Mouse (Mus musculus) hindbrain, embryonic 12.5 days (tissue): ENCODE data around the gene Dock4. TPM values are rescaled to one million over a fixed set of nuclear protein-coding genes. Genes with fewer than 3 reads are reported as not detected.

Experiments used
- ATAC-seq: fragments of 200-750 bp; cut with Nextera tagmentation; 2 replicates; pipeline ENCODE4 v1.8.0; 2017; ENCODE audit warnings: moderate TSS enrichment; ENCODE audit not compliant: low FRiP score
- H3K27ac ChIP-seq: fragments of 300-500 bp; sonication (generic); 2 replicates; pipeline ENCODE4 v1.5.1; 2016; ENCODE audit warnings: mild to moderate bottlenecking
- H3K27me3 ChIP-seq: fragments of 300-500 bp; sonication (generic); 2 replicates; pipeline ENCODE4 v1.6.1; 2016; ENCODE audit warnings: mild to moderate bottlenecking
- H3K36me3 ChIP-seq: fragments of 300-500 bp; sonication (generic); 2 replicates; pipeline ENCODE4 v1.6.1; 2016; ENCODE audit warnings: mild to moderate bottlenecking
- H3K4me1 ChIP-seq: fragments of 300-500 bp; sonication (generic); 2 replicates; pipeline ENCODE4 v1.6.1; 2016
- H3K4me2 ChIP-seq: fragments of 300-500 bp; sonication (generic); replicated peaks from 2 replicates; pipeline ENCODE4 v1.6.1; 2016; ENCODE audit warnings: mild to moderate bottlenecking
- H3K4me3 ChIP-seq: fragments of 300-500 bp; sonication (generic); 2 replicates; pipeline ENCODE4 v1.5.1; 2016; ENCODE audit warnings: mild to moderate bottlenecking
- H3K9ac ChIP-seq: fragments of 300-500 bp; sonication (generic); 2 replicates; pipeline ENCODE4 v1.6.1; 2016; ENCODE audit warnings: mild to moderate bottlenecking, moderate library complexity
- H3K9me3 ChIP-seq: fragments of 300-500 bp; sonication (generic); replicated peaks from 2 replicates; pipeline ENCODE4 v1.6.1; 2016; ENCODE audit warnings: mild to moderate bottlenecking
- WGBS: fragments of 180-500 bp; shearing (Covaris S2); methylation state at CpG from one replicate; pipeline ENCODE4 v1.1.7; 2016; 5-methylcytosine and 5-hydroxymethylcytosine counted together
- polyA plus RNA-seq: library from polyadenylated mRNA; unstranded; fragments of >200 nt; fragmentation: Nextera tagmentation; extraction: Ambion mirVana; gene quantifications from 2 replicates; pipeline ENCODE4 v1.2.1, GENCODE M21; 2016

Gene Dock4
- 42.5 and 45.0 TPM in 2 replicates for polyA plus RNA-seq

DNA sequence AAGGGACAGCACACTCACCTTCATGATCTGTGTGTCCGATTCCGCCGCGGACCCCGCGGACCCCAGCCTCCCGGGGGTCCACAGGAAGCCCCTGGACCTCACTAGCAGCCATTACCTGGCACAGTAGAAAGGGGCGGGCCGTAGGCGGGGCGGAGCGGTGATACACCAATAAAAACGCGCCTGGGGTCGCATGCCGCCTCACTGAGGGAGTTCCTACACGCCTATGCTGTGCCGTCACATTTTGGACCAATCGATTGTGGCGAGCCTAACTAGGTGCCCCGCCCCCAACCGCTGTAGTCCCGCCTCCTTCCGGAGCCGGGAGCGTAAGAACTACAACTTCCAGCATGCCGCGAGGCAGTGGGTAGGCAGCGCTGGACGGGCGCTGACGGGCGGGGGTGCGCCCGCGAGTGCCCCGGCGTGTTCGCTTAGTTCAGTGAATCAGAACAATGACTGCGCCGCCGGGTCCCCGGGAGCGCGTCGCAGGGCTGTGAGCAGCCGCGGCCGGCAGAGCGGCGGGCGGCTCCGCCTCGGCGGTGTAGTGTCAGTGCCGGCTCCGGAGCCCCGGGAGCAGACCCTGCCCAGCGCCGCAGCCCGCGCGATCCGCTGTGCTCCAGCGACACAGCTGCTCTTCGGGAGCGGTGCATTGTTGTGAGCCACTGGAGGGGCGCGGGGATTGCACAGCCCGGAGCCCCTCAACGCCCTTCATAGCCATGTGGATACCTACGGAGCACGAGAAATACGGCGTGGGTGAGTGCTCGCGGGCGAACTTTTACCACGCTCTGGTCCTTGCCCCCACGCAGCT, at the start of gene Dock4, which contains the start of gene Zfp277:
Gene Dock4, plus strand, starts transcription at position 305 of the 802 bp plus-strand sequence.
Gene Zfp277, minus strand, starts transcription at position 255 of the 802 bp plus-strand sequence.
- WGBS, result under 1% methylated on average over 73 of the region's 80 CpGs

DNA sequence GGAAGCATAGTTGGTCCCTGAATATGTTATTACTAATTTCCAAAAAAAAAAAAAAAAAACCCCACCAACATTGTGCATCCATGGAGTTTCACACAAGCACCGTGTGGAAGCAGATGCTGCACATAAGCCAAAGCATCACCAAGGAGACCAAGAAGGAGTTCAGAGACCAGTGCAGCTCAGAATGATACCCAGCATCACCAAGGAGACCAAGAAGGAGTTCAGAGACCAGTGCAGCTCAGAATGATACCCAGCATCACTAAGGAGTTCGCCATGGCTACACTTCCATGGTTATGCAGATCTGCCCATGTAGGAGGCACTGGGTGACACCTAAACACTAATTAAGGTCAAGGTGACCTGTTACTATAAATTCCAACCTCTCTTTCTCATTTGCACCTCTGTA, 46.8 kb upstream of the Dock4 start:
- ATAC-seq, result 0 out of 2 replicates have a peak, but pooled peaks have one; percentile 40
- WGBS, result 59% methylated on average over 2 of the region's 2 CpGs
- Histone ChIP-seq H3K4me1 (no peaks in the 10 kb centered on the region), H3K9me3 (no peaks in the 10 kb centered on the region), H3K4me3 (no peak overlapping the region), H3K27ac (no peak overlapping the region), H3K9ac (no peak overlapping the region), H3K27me3 (no peaks in the 10 kb centered on the region), H3K36me3 (no peaks in the 10 kb centered on the region), H3K4me2 (no peak overlapping the region)

More for the DNA sequence above, at the start of gene Dock4, which contains the start of gene Zfp277:
- no peaks in the 10 kb centered on the region for H3K27me3 ChIP-seq
- no peaks in the 10 kb centered on the region for H3K9me3 ChIP-seq
- ATAC-seq, result peak; percentile 98
- H3K27ac ChIP-seq, result peak within 1 kb of the TSS; percentile 96
- peak within 1 kb of the TSS; percentile 76 for H3K4me2 ChIP-seq
- H3K4me1 ChIP-seq, result peaks cover 23% of the 10 kb centered on the region
- no peaks in the 10 kb centered on the region for H3K36me3 ChIP-seq
- H3K9ac ChIP-seq, result peak within 1 kb of the TSS; percentile 84
- peak within 1 kb of the TSS; percentile 81 for H3K4me3 ChIP-seq

DNA sequence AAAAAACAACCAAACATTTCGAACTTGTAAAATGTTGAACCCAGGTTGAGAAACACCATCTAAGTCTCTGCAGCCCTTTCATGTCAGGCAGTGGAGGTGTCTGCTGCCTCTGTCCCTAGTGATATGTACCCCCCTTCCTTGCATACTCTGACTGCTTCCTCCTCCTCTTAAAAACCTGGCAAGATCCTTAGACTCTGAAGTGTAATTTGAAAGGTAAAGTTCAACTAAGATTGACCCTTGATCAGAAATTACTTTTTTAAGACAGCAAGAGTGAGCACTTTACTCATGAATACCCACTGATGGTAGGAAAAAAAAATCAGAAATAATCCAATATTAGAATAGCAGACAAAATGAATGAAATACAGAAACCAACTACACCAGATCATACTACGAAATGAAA, 46.4 kb upstream of the Dock4 start:
- Histone ChIP-seq H3K27me3 (no peaks in the 10 kb centered on the region), H3K4me2 (no peak overlapping the region), H3K27ac (no peak overlapping the region), H3K9me3 (no peaks in the 10 kb centered on the region), H3K9ac (no peak overlapping the region), H3K4me1 (no peaks in the 10 kb centered on the region), H3K36me3 (no peaks in the 10 kb centered on the region), H3K4me3 (no peak overlapping the region)
- no peak for ATAC-seq
- 96% methylated on average over 2 of the region's 2 CpGs for WGBS

DNA sequence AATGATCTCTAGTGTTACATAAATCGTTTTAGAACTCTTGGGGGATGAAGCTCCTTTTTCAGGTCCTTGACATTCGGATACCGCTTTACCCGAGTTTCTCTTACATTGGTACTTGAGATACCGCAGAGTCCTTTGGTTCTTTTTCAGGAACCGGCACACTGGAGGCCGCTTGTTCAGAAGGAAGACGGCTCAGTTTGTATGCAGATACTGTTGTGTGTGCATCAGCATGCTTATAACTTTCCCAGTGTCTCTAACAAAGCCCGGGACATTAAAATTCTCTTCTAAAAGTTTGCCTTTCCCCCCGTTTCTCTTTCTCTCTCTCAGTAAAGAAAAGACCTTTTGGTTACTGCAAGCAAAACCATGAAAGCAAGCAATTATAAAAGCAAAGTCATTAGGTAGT, 45.9 kb upstream of the Dock4 start:
- ATAC-seq, result no peak
- H3K4me1 ChIP-seq, result no peaks in the 10 kb centered on the region
- H3K4me3 ChIP-seq, result no peak overlapping the region
- no peaks in the 10 kb centered on the region for H3K9me3 ChIP-seq
- 84% methylated on average over 10 of the region's 10 CpGs for WGBS
- H3K36me3 ChIP-seq, result no peaks in the 10 kb centered on the region
- no peak overlapping the region for H3K27ac ChIP-seq
- no peak overlapping the region for H3K4me2 ChIP-seq
- no peaks in the 10 kb centered on the region for H3K27me3 ChIP-seq
- no peak overlapping the region for H3K9ac ChIP-seq

DNA sequence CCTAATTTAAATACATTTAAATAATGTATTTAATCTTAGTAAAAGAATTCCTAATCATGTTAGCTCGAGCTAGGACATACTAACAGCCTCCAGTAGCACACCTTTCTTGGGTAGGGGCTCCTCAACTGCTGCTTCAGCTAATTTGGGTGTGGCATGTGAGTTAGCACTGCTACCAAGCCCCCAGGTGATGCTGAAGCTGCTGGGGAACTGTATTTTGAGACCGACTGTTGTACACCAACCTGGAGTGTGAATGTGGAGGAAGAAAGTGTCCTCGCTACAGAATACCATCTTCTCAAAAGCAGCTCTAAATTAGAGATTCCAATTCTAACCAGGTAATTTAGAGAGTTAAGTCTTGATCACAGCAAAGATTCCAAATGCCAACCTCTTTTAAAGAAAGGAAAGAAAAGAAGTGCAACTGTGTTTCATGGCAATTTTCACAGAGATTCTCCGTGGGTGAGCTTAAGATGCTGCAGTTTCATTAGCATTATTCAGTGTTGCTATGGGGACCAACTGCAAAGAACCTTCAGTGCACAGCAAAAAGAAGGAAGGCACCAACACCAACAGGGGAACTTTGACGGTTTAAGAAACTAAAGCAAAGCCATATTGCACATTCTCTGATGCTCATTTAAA, 31.0 kb upstream of the Dock4 start:
- no peak overlapping the region for H3K9ac ChIP-seq
- peaks cover 9% of the 10 kb centered on the region; the same call in 1 of the 2 replicates for H3K4me1 ChIP-seq
- H3K27me3 ChIP-seq, result no peaks in the 10 kb centered on the region
- H3K36me3 ChIP-seq, result no peaks in the 10 kb centered on the region
- H3K9me3 ChIP-seq, result no peaks in the 10 kb centered on the region; the same call in 1 of the 2 replicates
- WGBS, result 39% methylated on average over 5 of the region's 5 CpGs
- H3K27ac ChIP-seq, result no peak overlapping the region
- no peak overlapping the region for H3K4me2 ChIP-seq
- ATAC-seq, result no peak
- no peak overlapping the region for H3K4me3 ChIP-seq

DNA sequence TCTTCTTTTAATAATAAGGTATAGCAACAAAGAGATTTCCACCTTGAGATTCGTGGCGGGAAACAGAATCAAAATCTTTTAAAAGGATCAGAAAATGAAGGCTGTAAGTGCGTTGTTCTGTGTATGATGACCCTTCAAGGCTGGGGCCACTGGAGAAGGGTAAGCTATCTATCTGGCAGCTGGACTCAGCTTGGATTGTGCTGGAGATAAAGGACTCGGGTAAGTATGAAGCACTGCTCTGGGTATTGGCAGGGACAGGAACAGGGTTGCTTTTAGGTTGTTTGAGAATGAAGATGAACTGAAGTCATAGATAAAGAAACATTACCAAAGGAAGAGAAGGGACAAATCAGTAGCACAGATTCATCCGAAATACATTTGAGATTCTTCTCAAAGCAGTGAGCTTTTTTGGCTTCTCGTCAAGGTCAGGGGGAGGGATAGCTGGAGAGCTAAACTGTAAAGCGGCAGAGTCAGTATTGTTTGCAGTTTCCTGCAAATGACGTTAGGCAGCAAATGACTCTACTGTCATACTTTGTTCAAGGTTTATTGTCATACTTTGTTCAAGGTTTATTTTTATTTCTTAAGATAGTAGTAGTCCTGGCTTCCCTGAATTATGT, 30.3 kb upstream of the Dock4 start:
- Histone ChIP-seq H3K4me1 (peaks cover 9% of the 10 kb centered on the region; the same call in 1 of the 2 replicates), H3K36me3 (no peaks in the 10 kb centered on the region), H3K9me3 (no peaks in the 10 kb centered on the region), H3K27ac (peak overlapping the region; percentile 18; the same call in 1 of the 2 replicates), H3K4me2 (no peak overlapping the region), H3K9ac (no peak overlapping the region), H3K4me3 (no peak overlapping the region), H3K27me3 (no peaks in the 10 kb centered on the region)
- 68% methylated on average over 8 of the region's 8 CpGs for WGBS
- no peak for ATAC-seq

DNA sequence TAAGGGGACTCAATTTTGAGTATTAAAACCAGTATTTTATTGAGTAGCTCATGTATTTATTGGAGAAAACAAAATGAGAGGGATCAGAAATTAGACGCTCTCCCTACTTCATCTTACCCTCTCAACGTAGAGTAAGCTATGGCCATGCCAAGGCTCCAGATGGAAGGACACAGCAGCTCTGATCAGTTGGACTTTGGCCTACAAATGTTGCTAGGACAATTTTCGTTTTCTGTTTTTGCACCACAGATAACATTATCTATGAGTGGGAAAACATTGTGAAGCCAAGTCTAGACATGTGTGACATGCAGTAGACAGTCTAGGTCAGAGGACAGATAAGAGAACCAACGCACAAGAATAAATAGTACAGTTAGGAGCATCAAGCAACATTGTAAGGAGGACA, 28.5 kb upstream of the Dock4 start:
- Histone ChIP-seq H3K4me2 (no peak overlapping the region), H3K9ac (no peak overlapping the region), H3K4me1 (peaks cover 9% of the 10 kb centered on the region; the same call in 1 of the 2 replicates), H3K36me3 (no peaks in the 10 kb centered on the region), H3K9me3 (no peaks in the 10 kb centered on the region), H3K27me3 (no peaks in the 10 kb centered on the region), H3K4me3 (no peak overlapping the region), H3K27ac (no peak overlapping the region)
- 97% methylated on average over 4 of the region's 4 CpGs for WGBS
- no peak for ATAC-seq

DNA sequence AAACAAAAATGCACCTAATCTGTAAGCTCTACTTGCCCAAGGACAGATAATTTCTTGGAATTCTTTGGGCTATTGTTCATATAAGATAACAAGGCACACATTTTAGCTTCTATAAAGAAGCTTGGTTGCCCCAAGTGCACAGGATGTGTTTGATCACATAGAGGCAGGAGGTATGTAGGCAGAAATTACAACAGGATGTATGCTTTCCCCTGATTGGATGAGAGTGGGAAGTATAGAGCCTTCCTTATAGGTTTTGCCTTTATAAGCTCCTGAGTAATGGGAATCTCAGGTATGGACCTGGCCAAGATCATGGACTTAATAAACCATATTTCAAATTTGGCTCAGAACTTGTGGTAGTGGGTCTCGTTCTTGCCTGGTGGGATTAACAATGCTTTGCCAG, 20.8 kb upstream of the Dock4 start:
- Histone ChIP-seq H3K36me3 (no peaks in the 10 kb centered on the region), H3K27me3 (no peaks in the 10 kb centered on the region), H3K4me2 (no peak overlapping the region), H3K9ac (no peak overlapping the region), H3K4me3 (no peak overlapping the region), H3K4me1 (no peaks in the 10 kb centered on the region), H3K9me3 (no peaks in the 10 kb centered on the region), H3K27ac (no peak overlapping the region)
- no peak for ATAC-seq
- 91% methylated on average over 1 of the region's 1 CpGs for WGBS

DNA sequence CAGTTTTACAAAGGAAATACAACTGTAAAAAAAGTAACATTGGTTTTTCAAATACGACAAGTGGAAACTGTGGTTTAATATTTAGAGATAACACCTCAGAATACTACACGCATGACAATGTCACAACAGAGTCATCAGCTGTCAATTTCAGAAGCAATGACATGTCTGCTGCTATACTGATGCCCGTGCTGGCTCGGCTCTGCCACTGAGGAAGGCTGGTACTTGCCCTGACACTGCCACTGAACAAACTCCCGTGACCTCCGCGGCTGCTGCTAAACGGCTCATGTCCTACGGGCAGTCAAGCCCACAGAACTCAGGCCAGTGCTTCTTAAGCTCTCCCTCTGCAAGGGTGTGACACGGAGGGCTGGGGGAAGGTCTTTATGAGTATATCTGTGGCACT, 18.1 kb upstream of the Dock4 start:
- Histone ChIP-seq H3K9ac (no peak overlapping the region), H3K36me3 (no peaks in the 10 kb centered on the region), H3K4me1 (peaks cover 9% of the 10 kb centered on the region), H3K4me3 (no peak overlapping the region), H3K27me3 (no peaks in the 10 kb centered on the region), H3K27ac (no peak overlapping the region), H3K4me2 (no peak overlapping the region), H3K9me3 (no peaks in the 10 kb centered on the region)
- whole genome bisulfite sequencing, result 84% methylated on average over 10 of the region's 10 CpGs
- no peak for ATAC-seq

DNA sequence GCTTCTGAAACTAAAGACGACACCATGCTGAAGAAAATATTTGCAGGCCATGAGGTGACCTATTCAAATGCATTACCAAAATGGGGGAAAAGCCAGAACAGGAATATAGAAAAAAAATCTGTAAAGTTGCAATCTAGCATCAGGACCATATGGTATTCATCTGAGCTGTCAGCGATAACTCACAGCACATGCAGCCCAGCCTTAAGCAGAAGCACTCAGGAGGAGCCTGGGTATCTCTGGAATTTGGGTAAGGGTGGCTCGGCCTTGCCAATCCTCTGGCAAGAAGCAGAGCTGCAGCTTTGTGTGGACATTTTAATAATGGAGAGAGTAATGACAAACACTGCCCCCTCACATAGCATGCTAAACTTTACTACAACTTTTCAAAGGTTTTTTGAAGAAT, 15.8 kb upstream of the Dock4 start:
- H3K4me2 ChIP-seq, result no peak overlapping the region
- WGBS, result 71% methylated on average over 3 of the region's 3 CpGs

DNA sequence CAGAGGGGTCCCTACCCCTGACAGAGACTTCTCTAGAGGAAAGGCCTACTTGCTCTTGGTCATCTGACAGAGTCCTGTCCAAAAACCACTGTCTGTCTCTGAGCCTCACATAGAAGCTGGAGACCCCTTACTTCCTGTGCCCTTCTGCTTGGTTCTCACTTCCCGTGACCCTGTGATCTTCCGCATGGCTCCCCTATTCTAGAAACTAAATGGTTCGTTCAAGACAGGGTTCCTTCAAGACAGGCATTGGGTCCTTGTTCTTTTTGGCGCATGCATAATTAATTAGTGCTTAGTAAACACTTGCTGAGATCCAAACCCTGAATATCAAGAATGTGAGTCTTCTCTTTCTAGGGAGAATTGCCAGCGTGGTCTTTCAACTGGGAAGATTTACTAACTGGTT, 14.7 kb upstream of the Dock4 start:
- Histone ChIP-seq H3K27me3 (no peaks in the 10 kb centered on the region), H3K9me3 (no peaks in the 10 kb centered on the region), H3K27ac (no peak overlapping the region), H3K4me2 (no peak overlapping the region), H3K4me1 (peaks cover 9% of the 10 kb centered on the region), H3K4me3 (no peak overlapping the region), H3K36me3 (no peaks in the 10 kb centered on the region), H3K9ac (no peak overlapping the region)
- no peak for ATAC-seq
- 47% methylated on average over 5 of the region's 5 CpGs for WGBS

More for the DNA sequence above, 15.8 kb upstream of the Dock4 start:
- Histone ChIP-seq H3K27me3 (no peaks in the 10 kb centered on the region), H3K36me3 (no peaks in the 10 kb centered on the region), H3K27ac (no peak overlapping the region), H3K4me3 (no peak overlapping the region), H3K4me1 (peaks cover 9% of the 10 kb centered on the region), H3K9ac (no peak overlapping the region), H3K9me3 (no peaks in the 10 kb centered on the region)
- ATAC-seq, result no peak

DNA sequence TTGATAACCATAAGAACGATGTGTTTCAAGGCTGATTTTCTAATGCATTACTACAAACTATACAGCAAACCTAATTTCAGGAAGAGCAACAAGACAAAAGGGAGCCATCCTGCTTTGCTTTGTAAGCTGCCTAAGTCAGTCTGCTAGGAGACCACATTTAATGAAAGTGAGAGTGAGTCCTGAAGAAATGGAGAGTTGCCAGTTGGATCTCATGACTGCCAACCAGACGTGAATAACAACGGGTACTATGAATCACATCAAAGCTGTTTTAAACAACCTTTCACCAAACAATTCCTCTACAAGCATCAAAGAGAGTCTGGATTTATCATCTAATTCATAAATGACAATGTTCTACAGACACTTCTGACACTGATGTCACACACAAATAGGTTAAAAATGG, 11.7 kb upstream of the Dock4 start:
- ATAC-seq, result no peak
- 53% methylated on average over 3 of the region's 3 CpGs for WGBS

More for the DNA sequence above, 11.7 kb upstream of the Dock4 start:
- Histone ChIP-seq H3K9ac (no peak overlapping the region), H3K27ac (no peak overlapping the region), H3K4me2 (no peak overlapping the region), H3K36me3 (no peaks in the 10 kb centered on the region), H3K9me3 (no peaks in the 10 kb centered on the region), H3K4me3 (no peak overlapping the region), H3K4me1 (peaks cover 19% of the 10 kb centered on the region), H3K27me3 (no peaks in the 10 kb centered on the region)
